Mouse (Mus musculus) v-Abl transformed pro-B cells (cell line): ENCODE data around the gene Fbxl14.

ENCODE experiments used
- in situ Hi-C, 2 experiments: fragments of 400-800 bp; cut with MboI; formaldehyde crosslinking; loops; one replicate each; pipeline ENCODE4 v1.15.1; 2025; ENCODE audit not compliant: unreplicated experiment in 2 of 2

The Fbxl14 gene

DNA sequence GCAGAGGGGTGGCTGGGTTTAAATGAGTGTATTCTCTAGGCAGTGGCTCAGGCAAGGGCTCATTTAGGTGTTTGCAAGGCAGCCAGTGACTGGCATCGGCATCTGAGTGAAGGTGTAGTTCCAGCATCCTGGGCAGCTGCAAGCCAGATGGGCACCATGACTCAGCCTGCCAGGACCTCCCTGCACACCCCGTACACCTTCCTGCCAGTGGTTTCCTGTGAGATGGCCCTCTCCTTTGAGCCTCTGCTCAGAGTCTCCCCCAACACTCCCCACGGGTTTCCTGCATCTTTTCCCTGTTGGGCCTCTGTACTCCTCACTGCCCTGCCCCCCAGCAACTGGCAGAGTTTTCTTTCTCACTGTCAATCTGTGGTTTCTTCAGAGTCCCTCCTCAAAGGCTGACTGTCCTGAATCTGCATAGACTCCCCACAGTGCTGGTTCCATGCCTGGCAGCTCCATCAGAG, 42.5 kb downstream of the Fbxl14 start:
- in situ Hi-C loops: no loop called here

DNA sequence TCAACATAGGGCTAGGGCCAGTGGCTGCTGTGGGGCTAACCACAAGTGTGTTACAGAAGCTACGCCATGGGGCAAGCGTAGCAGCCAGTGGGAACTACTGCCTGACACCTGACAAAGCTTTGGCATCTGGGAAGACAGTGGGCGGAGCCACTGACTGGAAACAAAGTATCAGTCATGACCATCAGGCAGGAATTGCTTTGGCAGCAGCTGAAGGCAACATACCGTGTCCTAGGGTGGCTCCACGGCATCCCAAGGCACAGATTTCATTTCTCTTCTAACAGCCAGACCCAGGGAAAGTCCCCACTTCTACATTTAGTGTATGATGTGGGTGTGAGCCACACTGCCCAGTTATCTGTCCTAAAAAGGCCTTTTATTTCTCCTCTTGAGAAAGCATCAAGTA, 47.0 kb downstream of the Fbxl14 start:
- in situ Hi-C loops: no loop called here

DNA sequence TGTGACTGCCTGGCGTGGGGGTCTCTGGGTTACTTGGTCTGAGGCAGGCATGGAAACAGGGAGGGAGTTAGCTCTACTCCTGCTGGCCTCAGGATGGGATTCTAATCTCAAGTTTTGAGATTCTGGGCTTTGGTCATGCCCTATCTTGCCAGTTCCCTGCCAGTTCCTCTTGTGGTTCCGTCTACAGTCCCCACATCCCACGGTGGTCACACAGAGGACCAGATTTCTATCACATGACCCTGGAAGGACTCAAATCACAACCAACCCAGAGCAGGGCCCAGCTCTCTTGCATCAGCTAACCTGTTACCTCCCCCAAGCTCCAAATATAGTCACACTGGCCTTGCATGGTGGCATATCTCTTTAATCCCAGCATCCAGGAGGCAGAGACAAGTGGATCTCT, 50.2 kb downstream of the Fbxl14 start:
- in situ Hi-C loops: no loop called here
